7 mouse cellular contexts compared by ENCODE assay signal in genomic region chr9:64281781-64282178, GRCm38 (mm10). TPM values are rescaled to one million over a fixed set of nuclear protein-coding genes. Genes with fewer than 3 reads are reported as not detected.
DNase-seq lines count a peak whose midpoint lies in the region; ATAC-seq and TF ChIP-seq lines count a peak whose summit lies in the region.

No protein-coding gene starts in this region.

- DNase-seq in stomach, postnatal 0 days (ENCODE audit: low spot score), result no peak
- no peak for DNase-seq in adrenal gland, postnatal 25 days
- DNase-seq in gastrocnemius, postnatal 36 days, result no peak

- H3K4me1 ChIP-seq in megakaryocyte, embryonic 14.5 days, result peaks cover 22% of the 10 kb centered on the region
- H3K4me1 ChIP-seq in erythroblast, embryonic 14.5 days (ENCODE audit: control insufficient read depth), result peaks cover 33% of the 10 kb centered on the region
- H3K4me1 ChIP-seq in limb, embryonic 15.5 days, result peaks cover 7% of the 10 kb centered on the region
- no peaks in the 10 kb centered on the region for H3K4me1 ChIP-seq in stomach, postnatal 0 days (replicated peaks; ENCODE audit: control insufficient read depth, insufficient read depth)

- intact Hi-C loops in gastrocnemius, postnatal 36 days (cut with DNase I), result no loop called here

- no peaks in the 10 kb centered on the region for H3K9me3 ChIP-seq in megakaryocyte, embryonic 14.5 days
- no peaks in the 10 kb centered on the region for H3K9me3 ChIP-seq in erythroblast, embryonic 14.5 days (ENCODE audit: control insufficient read depth, low read length)
- no peaks in the 10 kb centered on the region for H3K9me3 ChIP-seq in limb, embryonic 15.5 days
- H3K9me3 ChIP-seq in stomach, postnatal 0 days (ENCODE audit: control insufficient read depth, low read length), result no peaks in the 10 kb centered on the region

- peak overlapping the region; percentile 92 for H3K4me3 ChIP-seq in megakaryocyte, embryonic 14.5 days (replicated peaks)
- peak overlapping the region; percentile 81 for H3K4me3 ChIP-seq in erythroblast, embryonic 14.5 days (replicated peaks)
- peak overlapping the region; percentile 91 for H3K4me3 ChIP-seq in limb, embryonic 15.5 days
- peak overlapping the region; percentile 71 for H3K4me3 ChIP-seq in stomach, postnatal 0 days (ENCODE audit: low read depth, low read length)

- ATAC-seq in megakaryocyte, adult 5-6 weeks (ENCODE audit: poor library complexity, severe bottlenecking), result no peak
- no peak; the same call in 1 of the 2 replicates for ATAC-seq in limb, embryonic 15.5 days (ENCODE audit: insufficient number of reproducible peaks, low FRiP score, low TSS enrichment, low read depth)
- ATAC-seq in stomach, postnatal 0 days (ENCODE audit: low FRiP score, low TSS enrichment), result peak; percentile 86

- WGBS in limb, embryonic 15.5 days, result under 1% methylated on average over 24 of the region's 24 CpGs
- WGBS in stomach, postnatal 0 days, result under 1% methylated on average over 24 of the region's 24 CpGs

- H3K27me3 ChIP-seq in megakaryocyte, embryonic 14.5 days (replicated peaks), result no peaks in the 10 kb centered on the region
- no peaks in the 10 kb centered on the region for H3K27me3 ChIP-seq in erythroblast, embryonic 14.5 days (ENCODE audit: control insufficient read depth)
- no peaks in the 10 kb centered on the region for H3K27me3 ChIP-seq in limb, embryonic 15.5 days
- no peaks in the 10 kb centered on the region for H3K27me3 ChIP-seq in stomach, postnatal 0 days (ENCODE audit: control insufficient read depth, insufficient read depth, low read length)

- no peak for TF ChIP-seq CTCF in stomach, postnatal 0 days (IDR thresholded peaks at IDR 0.05; ENCODE audit: low read depth)

- peak; percentile 24 for TF ChIP-seq EP300 in stomach, postnatal 0 days (optimal IDR thresholded peaks at IDR 0.05)

- H3K36me3 ChIP-seq in megakaryocyte, embryonic 14.5 days (replicated peaks; ENCODE audit: low read length), result peaks cover 11% of the 10 kb centered on the region
- H3K36me3 ChIP-seq in erythroblast, embryonic 14.5 days (ENCODE audit: control insufficient read depth), result peaks cover 36% of the 10 kb centered on the region
- no peaks in the 10 kb centered on the region for H3K36me3 ChIP-seq in limb, embryonic 15.5 days
- H3K36me3 ChIP-seq in stomach, postnatal 0 days (ENCODE audit: control insufficient read depth, insufficient read depth, low read length), result no peaks in the 10 kb centered on the region

- peak overlapping the region; percentile 97 for H3K27ac ChIP-seq in limb, embryonic 15.5 days
- peak overlapping the region; percentile 81 for H3K27ac ChIP-seq in stomach, postnatal 0 days (replicated peaks)

- peak overlapping the region; percentile 93 for H3K9ac ChIP-seq in limb, embryonic 15.5 days
- peak overlapping the region; percentile 82 for H3K9ac ChIP-seq in stomach, postnatal 0 days (ENCODE audit: low read length)

- peak overlapping the region; percentile 47 for H3K4me2 ChIP-seq in limb, embryonic 15.5 days
- H3K4me2 ChIP-seq in stomach, postnatal 0 days (replicated peaks; ENCODE audit: low read depth), result peak overlapping the region; percentile 63

RNA-seq across cellular contexts. Expression of gene Tipin, which starts 0.4 kb away (rescaled TPM):
- polyA plus RNA-seq in megakaryocyte, embryonic 14.5 days (2012; ENCODE audit: insufficient read depth, low replicate concordance), result 4.3 TPM in 1 of 2 replicates, not detected in the other
- total RNA-seq in megakaryocyte, adult 5-6 weeks (2015), result 132 and 155 TPM in 2 replicates
- 163 and 193 TPM in 2 replicates for total RNA-seq in megakaryocyte, adult 5-6 weeks (2017)
- polyA plus RNA-seq in erythroblast, embryonic 14.5 days (2012), result 0.95 and 1.3 TPM in 2 replicates
- 164 and 174 TPM in 2 replicates for polyA plus RNA-seq in limb, embryonic 15.5 days (2015; fragmentation: Nextera tagmentation; extraction: Ambion mirVana)
- 81.1 and 85.7 TPM in 2 replicates for polyA plus RNA-seq in stomach, postnatal 0 days (2015; fragmentation: Nextera tagmentation; extraction: Ambion mirVana)
- total RNA-seq in adrenal gland, postnatal 25 days (2021), result 17.5 and 24.7 TPM in 2 replicates
- 10 to 100 TPM in 1 of 2 experiments, 1 to 10 TPM in 1; 7.1 to 11.0 TPM for total RNA-seq in gastrocnemius, postnatal 36 days (2021)

RNA-seq across cellular contexts. Expression of gene Map2k1, which starts 28.3 kb away (rescaled TPM):
- polyA plus RNA-seq in megakaryocyte, embryonic 14.5 days (2012; ENCODE audit: insufficient read depth, low replicate concordance), result 6.4 and 36.7 TPM in 2 replicates
- 79.7 and 92.9 TPM in 2 replicates for total RNA-seq in megakaryocyte, adult 5-6 weeks (2015)
- total RNA-seq in megakaryocyte, adult 5-6 weeks (2017), result 114 and 117 TPM in 2 replicates
- polyA plus RNA-seq in erythroblast, embryonic 14.5 days (2012), result 0.58 and 0.72 TPM in 2 replicates
- polyA plus RNA-seq in limb, embryonic 15.5 days (2015; fragmentation: Nextera tagmentation; extraction: Ambion mirVana), result 80.6 and 95.9 TPM in 2 replicates
- polyA plus RNA-seq in stomach, postnatal 0 days (2015; fragmentation: Nextera tagmentation; extraction: Ambion mirVana), result 84.1 and 85.0 TPM in 2 replicates
- 65.4 and 68.3 TPM in 2 replicates for total RNA-seq in adrenal gland, postnatal 25 days (2021)
- total RNA-seq in gastrocnemius, postnatal 36 days (2021), result 10 to 100 TPM; 48.1 to 50.7 TPM

RNA-seq across cellular contexts. Expression of gene Uchl4, which starts 46.8 kb away (rescaled TPM):
- not detected in 2 replicates for polyA plus RNA-seq in megakaryocyte, embryonic 14.5 days (2012; ENCODE audit: insufficient read depth, low replicate concordance)
- total RNA-seq in megakaryocyte, adult 5-6 weeks (2015), result 0.34 TPM in 1 of 2 replicates, not detected in the other
- 0.16 and 0.48 TPM in 2 replicates for total RNA-seq in megakaryocyte, adult 5-6 weeks (2017)
- polyA plus RNA-seq in erythroblast, embryonic 14.5 days (2012), result not detected in 2 replicates
- 1.3 and 2.5 TPM in 2 replicates for polyA plus RNA-seq in limb, embryonic 15.5 days (2015; fragmentation: Nextera tagmentation; extraction: Ambion mirVana)
- 2.0 and 2.2 TPM in 2 replicates for polyA plus RNA-seq in stomach, postnatal 0 days (2015; fragmentation: Nextera tagmentation; extraction: Ambion mirVana)
- total RNA-seq in adrenal gland, postnatal 25 days (2021), result 2.6 and 2.9 TPM in 2 replicates
- 1 to 10 TPM; 1.3 to 2.2 TPM for total RNA-seq in gastrocnemius, postnatal 36 days (2021)

RNA-seq across cellular contexts. Expression of gene Dis3l, which starts 59.3 kb away (rescaled TPM):
- polyA plus RNA-seq in megakaryocyte, embryonic 14.5 days (2012; ENCODE audit: insufficient read depth, low replicate concordance), result 1.7 and 2.5 TPM in 2 replicates
- total RNA-seq in megakaryocyte, adult 5-6 weeks (2015), result 10.7 and 15.0 TPM in 2 replicates
- 21.9 and 23.4 TPM in 2 replicates for total RNA-seq in megakaryocyte, adult 5-6 weeks (2017)
- polyA plus RNA-seq in erythroblast, embryonic 14.5 days (2012), result 0.39 and 0.47 TPM in 2 replicates
- 16.9 and 19.3 TPM in 2 replicates for polyA plus RNA-seq in limb, embryonic 15.5 days (2015; fragmentation: Nextera tagmentation; extraction: Ambion mirVana)
- 6.9 and 7.2 TPM in 2 replicates for polyA plus RNA-seq in stomach, postnatal 0 days (2015; fragmentation: Nextera tagmentation; extraction: Ambion mirVana)
- total RNA-seq in adrenal gland, postnatal 25 days (2021), result 20.5 and 22.6 TPM in 2 replicates
- total RNA-seq in gastrocnemius, postnatal 36 days (2021), result 10 to 100 TPM; 20.4 to 21.0 TPM

Comparison
In these comparisons a context has a peak if more than half of its experiments do, and no peak if none do; other contexts are left out.
1. RNA of gene Tipin, which starts 0.4 kb away (polyA plus RNA-seq): 164 to 174 TPM in limb, embryonic 15.5 days and 81.1 to 85.7 TPM in stomach, postnatal 0 days; 4.3 TPM in megakaryocyte, embryonic 14.5 days and 0.95 to 1.3 TPM in erythroblast, embryonic 14.5 days; every median in the first group is over 10 times any median in the second.
2. Peak in every context shown above with its lines, with median percentiles within 50 percentile points of each other: H3K4me3 ChIP-seq.